Mouse (Mus musculus): ENCODE data around the gene Gm20708. TPM values are rescaled to one million over a fixed set of nuclear protein-coding genes. Genes with fewer than 3 reads are reported as not detected.
"Not testable (repeated sequence)": the region's sequence is repeated elsewhere in the genome, so short reads cannot be mapped to it uniquely, and the experiment has no call there.

Gm20708 gene
- polyA plus RNA-seq, 1 experiment from 2014 or later: 0.60 TPM

DNA sequence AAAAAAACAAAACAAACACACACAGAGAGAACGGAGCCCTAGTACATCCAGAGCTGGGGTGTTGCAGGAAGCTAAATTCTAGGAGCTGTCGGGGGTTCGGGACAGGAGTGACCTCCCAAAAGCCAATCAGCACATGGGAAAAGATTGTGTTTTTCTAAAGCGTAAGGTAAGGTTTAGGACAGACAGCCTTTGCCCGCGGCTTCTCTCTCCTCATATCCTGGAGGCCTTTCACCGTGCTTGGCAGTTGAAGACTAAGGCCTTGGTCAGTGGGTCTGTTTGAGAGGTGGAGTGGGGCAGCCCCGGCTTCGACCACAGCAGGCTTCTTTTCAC lies 26.8 kb upstream of the Gm20708 start:
- Histone ChIP-seq H3K27me3 (peaks cover 28% of the 10 kb centered on the region), H3K27ac (no peak overlapping the region), H3K9ac (peak overlapping the region; percentile 57), H3K4me1 (peaks cover 48% of the 10 kb centered on the region), H3K4me3 (peak overlapping the region; percentile 31), H3K4me2 (replicated peaks) (peak overlapping the region; percentile 66), H3K9me3 (no peaks in the 10 kb centered on the region), H3K36me3 (no peaks in the 10 kb centered on the region; the same call in 1 of the 2 replicates)
- WGBS: 61% methylated on average over 9 of the region's 9 CpGs
- ATAC-seq (ENCODE audit: low FRiP score, low read depth): no peak

- H3K27ac ChIP-seq: no peak overlapping the region
- ATAC-seq (ENCODE audit: low FRiP score, low read depth): no peak
- H3K9me3 ChIP-seq: no peaks in the 10 kb centered on the region
- H3K36me3 ChIP-seq: no peaks in the 10 kb centered on the region; the same call in 1 of the 2 replicates
- peak overlapping the region; percentile 66 for H3K4me2 ChIP-seq (replicated peaks)
- H3K9ac ChIP-seq: peak overlapping the region; percentile 57
- peaks cover 48% of the 10 kb centered on the region for H3K4me1 ChIP-seq
- 4% methylated on average over 22 of the region's 31 CpGs for WGBS
- peak overlapping the region; percentile 31 for H3K4me3 ChIP-seq
- peaks cover 28% of the 10 kb centered on the region for H3K27me3 ChIP-seq
Measured at GRCm38 (mm10) chr11:117783089-117783488, 26.4 kb upstream of the Gm20708 start.

- H3K27ac ChIP-seq: no peak overlapping the region
- no peaks in the 10 kb centered on the region for H3K36me3 ChIP-seq
- no peak for ATAC-seq (ENCODE audit: low FRiP score, low read depth)
- 38% methylated on average over 10 of the region's 10 CpGs for WGBS
- peak overlapping the region; percentile 31 for H3K4me3 ChIP-seq
- H3K4me1 ChIP-seq: peaks cover 43% of the 10 kb centered on the region
- peak overlapping the region; percentile 66 for H3K4me2 ChIP-seq (replicated peaks)
- peaks cover 28% of the 10 kb centered on the region for H3K27me3 ChIP-seq
- H3K9ac ChIP-seq: peak overlapping the region; percentile 57; the same call in 1 of the 2 replicates
- no peaks in the 10 kb centered on the region for H3K9me3 ChIP-seq
Measured at GRCm38 (mm10) chr11:117783683-117784309, 25.7 kb upstream of the Gm20708 start.

GRCm38 (mm10) chr11:117786294-117786693 lies 23.2 kb upstream of the Gm20708 start:
- Histone ChIP-seq H3K4me2 (replicated peaks) (no peak overlapping the region), H3K27me3 (peaks cover 26% of the 10 kb centered on the region), H3K27ac (no peak overlapping the region), H3K9ac (no peak overlapping the region), H3K4me1 (peaks cover 32% of the 10 kb centered on the region), H3K36me3 (no peaks in the 10 kb centered on the region), H3K9me3 (no peaks in the 10 kb centered on the region), H3K4me3 (no peak overlapping the region)
- WGBS: 9% methylated on average over 10 of the region's 10 CpGs
- ATAC-seq (ENCODE audit: low FRiP score, low read depth): no peak

DNA sequence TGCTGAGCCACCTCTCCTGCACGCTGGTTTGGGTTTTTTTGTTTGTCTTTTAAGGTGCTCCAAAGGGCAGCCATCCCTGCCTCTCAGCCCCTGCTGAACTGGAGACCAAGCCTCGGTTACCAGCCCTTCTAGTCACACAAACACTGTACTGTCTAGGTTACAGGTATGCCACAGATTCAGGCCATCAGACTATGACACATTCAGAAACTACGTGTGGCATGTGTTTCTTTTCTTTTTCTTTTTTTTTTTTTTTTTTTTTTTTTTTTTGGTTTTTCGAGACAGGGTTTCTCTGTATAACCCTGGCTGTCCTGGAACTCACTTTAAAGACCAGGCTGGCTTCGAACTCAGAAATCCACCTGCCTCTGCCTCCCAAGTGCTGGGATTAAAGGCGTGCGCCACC lies 21.0 kb upstream of the Gm20708 start:
- H3K4me3 ChIP-seq; ATAC-seq (ENCODE audit: low FRiP score, low read depth); H3K27me3 ChIP-seq; H3K27ac ChIP-seq; H3K4me2 ChIP-seq (replicated peaks); H3K36me3 ChIP-seq; H3K9ac ChIP-seq; H3K9me3 ChIP-seq: not testable (repeated sequence)
- 80% methylated on average over 7 of the region's 7 CpGs for WGBS
- H3K4me1 ChIP-seq: peaks cover 24% of the 10 kb centered on the region

- Histone ChIP-seq H3K36me3 (no peaks in the 10 kb centered on the region), H3K9ac (no peak overlapping the region), H3K27ac (no peak overlapping the region), H3K4me2 (replicated peaks) (peak overlapping the region; percentile 49), H3K9me3 (no peaks in the 10 kb centered on the region; the same call in 1 of the 2 replicates), H3K4me3 (peak overlapping the region; percentile 8; the same call in 1 of the 2 replicates), H3K27me3 (no peaks in the 10 kb centered on the region; the same call in none of the 2 replicates), H3K4me1 (peaks cover 25% of the 10 kb centered on the region)
- ATAC-seq (ENCODE audit: low FRiP score, low read depth): peak; percentile 21; the same call in 1 of the 2 replicates
- WGBS: 6% methylated on average over 14 of the region's 14 CpGs
Measured at GRCm38 (mm10) chr11:117790286-117790685, 19.2 kb upstream of the Gm20708 start.

DNA sequence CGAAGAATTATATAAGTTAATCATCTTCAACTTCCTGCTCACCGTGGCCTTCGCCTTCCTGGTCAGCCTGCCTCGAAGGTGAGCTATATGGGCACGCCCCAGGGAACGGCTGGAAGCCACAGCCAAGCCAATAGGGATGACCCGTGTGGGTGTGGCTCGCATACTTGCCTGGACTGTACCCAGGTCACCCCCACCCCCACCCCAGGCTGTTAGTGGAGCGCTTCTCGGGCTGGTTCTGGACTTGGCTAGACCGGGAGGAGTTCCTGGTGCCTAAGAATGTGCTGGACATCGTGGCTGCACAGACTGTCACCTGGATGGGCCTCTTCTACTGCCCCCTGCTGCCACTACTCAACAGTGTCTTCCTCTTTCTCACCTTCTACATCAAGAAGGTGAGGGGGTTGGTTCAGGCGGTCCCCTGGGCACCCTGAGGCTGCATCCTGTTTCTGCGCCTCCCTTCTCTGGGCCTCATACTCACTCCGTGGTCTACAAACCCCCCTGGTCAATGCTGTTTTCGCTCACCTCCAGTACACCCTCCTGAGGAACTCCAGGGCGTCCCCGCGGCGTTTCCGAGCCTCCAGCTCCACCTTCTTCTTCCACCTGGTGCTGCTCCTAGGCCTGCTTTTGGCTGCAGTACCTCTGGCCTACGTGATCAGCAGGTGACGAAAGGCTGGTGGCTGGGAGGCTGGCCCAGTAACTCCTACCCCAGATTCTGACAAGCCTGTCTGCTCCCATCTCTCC lies 18.6 kb upstream of the Gm20708 start:
- Histone ChIP-seq H3K27ac (no peak overlapping the region), H3K4me3 (peak overlapping the region; percentile 8; the same call in 1 of the 2 replicates), H3K4me2 (replicated peaks) (peak overlapping the region; percentile 49), H3K27me3 (no peaks in the 10 kb centered on the region; the same call in none of the 2 replicates), H3K9ac (no peak overlapping the region), H3K4me1 (peaks cover 25% of the 10 kb centered on the region), H3K36me3 (no peaks in the 10 kb centered on the region), H3K9me3 (no peaks in the 10 kb centered on the region; the same call in 1 of the 2 replicates)
- WGBS: 32% methylated on average over 23 of the region's 23 CpGs
- ATAC-seq (ENCODE audit: low FRiP score, low read depth): peak; percentile 30; the same call in 1 of the 2 replicates

GRCm38 (mm10) chr11:117791441-117791761 lies 18.1 kb upstream of the Gm20708 start:
- no peak overlapping the region for H3K4me3 ChIP-seq
- no peak for ATAC-seq (ENCODE audit: low FRiP score, low read depth)
- 86% methylated on average over 9 of the region's 9 CpGs for WGBS
- H3K4me1 ChIP-seq: peaks cover 25% of the 10 kb centered on the region
- H3K4me2 ChIP-seq (replicated peaks): no peak overlapping the region
- no peaks in the 10 kb centered on the region; the same call in none of the 2 replicates for H3K27me3 ChIP-seq
- H3K9me3 ChIP-seq: no peaks in the 10 kb centered on the region; the same call in 1 of the 2 replicates
- H3K27ac ChIP-seq: no peak overlapping the region
- no peaks in the 10 kb centered on the region for H3K36me3 ChIP-seq
- no peak overlapping the region for H3K9ac ChIP-seq

DNA sequence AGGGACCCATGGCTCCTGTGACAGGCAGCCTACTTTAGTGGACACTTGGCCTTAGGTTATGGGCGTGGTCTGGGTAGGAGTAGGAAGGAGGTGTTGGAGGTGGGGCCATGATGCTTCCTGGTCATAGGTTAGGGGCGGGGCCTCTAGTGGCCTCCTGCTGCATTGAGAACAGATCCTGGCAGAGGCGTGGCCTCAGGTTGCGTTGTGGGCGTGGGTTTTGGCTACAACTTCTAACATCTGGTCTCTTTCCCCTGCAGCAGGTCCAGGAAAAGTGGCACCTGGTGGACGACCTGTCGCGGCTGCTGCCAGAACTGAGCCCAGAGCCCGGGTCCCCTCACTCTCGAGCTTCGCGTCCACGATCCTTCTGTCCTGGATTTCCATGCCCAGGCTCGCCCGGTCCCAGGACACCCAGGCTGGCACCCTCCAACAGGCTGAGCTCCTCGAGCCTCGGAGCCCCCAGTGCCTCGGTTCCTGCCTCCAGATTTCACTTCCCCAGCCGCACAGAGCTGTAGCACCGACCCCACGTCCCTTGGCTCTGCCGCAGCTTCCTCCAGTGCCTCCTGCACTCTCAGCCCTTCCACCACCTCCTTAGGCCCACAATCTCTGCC lies 17.1 kb upstream of the Gm20708 start:
- H3K27me3 ChIP-seq: no peaks in the 10 kb centered on the region; the same call in none of the 2 replicates
- peak overlapping the region; percentile 21 for H3K4me3 ChIP-seq
- no peaks in the 10 kb centered on the region; the same call in 1 of the 2 replicates for H3K9me3 ChIP-seq
- peak overlapping the region; percentile 57 for H3K4me2 ChIP-seq (replicated peaks)
- peak overlapping the region; percentile 19; the same call in 1 of the 2 replicates for H3K9ac ChIP-seq
- peaks cover 25% of the 10 kb centered on the region for H3K4me1 ChIP-seq
- WGBS: 5% methylated on average over 22 of the region's 22 CpGs
- no peaks in the 10 kb centered on the region for H3K36me3 ChIP-seq
- no peak overlapping the region for H3K27ac ChIP-seq
- peak; percentile 63; the same call in 1 of the 2 replicates for ATAC-seq (ENCODE audit: low FRiP score, low read depth)

DNA sequence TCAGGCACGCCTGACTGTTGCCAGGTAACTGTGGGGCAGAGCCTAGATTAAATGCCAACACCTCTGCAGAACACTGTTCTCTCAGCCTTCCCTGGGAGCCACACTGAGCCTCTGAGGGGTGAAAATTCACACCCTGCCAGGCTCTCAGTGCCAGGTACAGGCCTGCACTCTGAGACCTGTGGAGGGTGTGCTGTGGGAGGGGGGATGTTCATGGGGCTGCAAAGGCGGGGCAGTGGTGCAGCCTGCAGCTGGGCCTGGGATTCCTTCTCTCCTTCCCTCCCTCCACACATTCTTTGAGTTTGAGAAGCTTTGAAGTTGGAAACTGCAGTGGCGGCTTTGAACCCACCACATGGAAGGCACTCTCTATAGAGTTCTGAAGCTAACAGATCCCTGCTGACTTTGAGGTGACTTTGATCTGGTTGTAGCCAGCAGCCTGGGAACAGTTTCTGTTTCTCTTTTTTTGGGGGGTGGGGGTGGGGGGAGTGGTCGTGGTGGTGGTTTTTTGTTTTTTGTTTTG lies 15.4 kb upstream of the Gm20708 start:
- Histone ChIP-seq H3K9ac (no peak overlapping the region), H3K9me3 (no peaks in the 10 kb centered on the region; the same call in 1 of the 2 replicates), H3K27me3 (no peaks in the 10 kb centered on the region; the same call in none of the 2 replicates), H3K4me1 (peaks cover 28% of the 10 kb centered on the region), H3K27ac (no peak overlapping the region), H3K4me2 (replicated peaks) (no peak overlapping the region), H3K4me3 (no peak overlapping the region), H3K36me3 (no peaks in the 10 kb centered on the region)
- ATAC-seq (ENCODE audit: low FRiP score, low read depth): no peak
- 36% methylated on average over 4 of the region's 4 CpGs for WGBS

DNA sequence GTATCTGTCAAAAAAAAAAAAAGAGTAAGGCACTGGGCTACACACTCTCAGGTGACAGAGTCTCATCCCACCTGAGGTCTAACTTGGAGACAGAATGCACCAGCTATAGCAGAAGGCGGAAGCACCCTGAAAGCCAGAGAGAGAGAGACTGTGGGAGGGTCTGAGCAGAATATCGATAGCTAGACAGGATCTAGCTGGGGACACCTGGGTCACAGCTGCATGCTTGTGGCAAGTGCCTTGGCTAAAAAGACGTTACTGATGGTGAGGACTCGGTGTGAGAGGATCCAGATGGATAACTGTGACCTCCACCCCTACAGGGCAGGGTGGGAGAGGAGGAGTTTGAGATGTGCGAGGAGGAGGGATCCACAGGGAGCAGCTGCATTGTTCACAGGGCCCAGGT lies 12.5 kb upstream of the Gm20708 start:
- WGBS: 37% methylated on average over 5 of the region's 5 CpGs
- Histone ChIP-seq H3K9me3 (no peaks in the 10 kb centered on the region; the same call in 1 of the 2 replicates), H3K36me3 (no peaks in the 10 kb centered on the region), H3K27ac (no peak overlapping the region), H3K4me2 (replicated peaks) (no peak overlapping the region), H3K9ac (no peak overlapping the region), H3K4me3 (no peak overlapping the region), H3K4me1 (peaks cover 13% of the 10 kb centered on the region), H3K27me3 (no peaks in the 10 kb centered on the region)
- no peak for ATAC-seq (ENCODE audit: low FRiP score, low read depth)

All from limb, embryonic 13.5 days (tissue).